Mouse (Mus musculus): ENCODE measurements around the gene Pxmp4.

DNA sequence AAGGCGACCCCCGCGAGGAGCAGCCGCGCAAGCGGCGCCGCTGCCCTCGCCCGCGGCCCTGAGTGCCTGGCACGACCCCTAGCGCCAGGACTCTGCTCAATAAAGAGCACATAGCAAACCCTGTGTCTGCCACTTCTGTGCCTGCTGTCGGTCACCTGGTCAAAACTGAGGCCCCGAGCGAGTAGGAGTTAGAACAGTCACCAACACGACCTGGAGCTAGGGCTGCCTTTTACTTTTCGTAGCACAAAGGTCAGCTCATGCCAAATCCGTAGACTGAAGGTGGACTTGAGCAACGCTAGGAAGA, 53.7 kb downstream of the Pxmp4 start:
- TF ChIP-seq CTCF (IDR thresholded peaks at IDR 0.05; ENCODE audit: extremely low read depth, insufficient read depth, low read length) = no peak
- no peak for TF ChIP-seq POLR2A (IDR thresholded peaks at IDR 0.05; ENCODE audit: extremely low read depth, insufficient read depth, low read length)
